Mouse (Mus musculus) spleen, adult 2 months (tissue): ENCODE measurements at regions not wholly inside any gene's neighbourhood (a gene's known extent, or its start where the extent isn't known, plus 50 kb on each side); places are given as distances from the start of the nearest gene placed in this dataset.

Experiments
- CTCF ChIP-seq: fragments of 200-500 bp; IDR thresholded peaks from 2 replicates; pipeline ENCODE4 v1.5.1; 2011; ENCODE audit warnings: mild to moderate bottlenecking, inconsistent platforms; ENCODE audit not compliant: insufficient read depth, insufficient read length, insufficient replicate concordance; ENCODE audit errors: extremely low read depth
- POLR2A ChIP-seq: fragments of 200-500 bp; IDR thresholded peaks from 2 replicates; pipeline ENCODE4 v1.6.1; 2011; ENCODE audit warnings: low read depth, low read length, inconsistent platforms

DNA sequence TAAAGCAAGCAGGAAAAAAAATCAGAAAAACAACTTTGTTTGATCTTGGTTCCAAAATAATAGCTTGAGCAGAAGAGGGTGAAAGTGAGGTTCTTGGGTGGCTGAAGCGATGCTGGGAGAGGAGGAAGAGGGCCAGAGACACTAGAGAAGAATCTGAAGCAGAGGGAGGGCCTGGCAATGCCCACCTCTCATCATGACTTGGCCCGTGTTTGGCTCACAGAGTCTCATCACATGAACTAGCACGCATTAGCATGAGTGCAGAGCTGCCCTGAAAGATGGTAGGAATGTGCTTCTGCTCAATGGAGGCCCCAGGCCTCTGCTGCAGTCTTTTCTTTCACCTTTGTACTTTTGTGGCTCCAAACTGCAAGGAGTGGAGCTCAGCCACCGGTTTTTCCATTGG lies 588.6 kb downstream of the Rnf144a start:
- TF ChIP-seq CTCF (no peak), POLR2A (no peak)
